Mouse (Mus musculus) cerebellum, adult (tissue): ENCODE measurements around the gene Pip5k1b.

Experiments
- ATAC-seq: cut with Nextera tagmentation; 2 replicates; pipeline ENCODE4 v1.9.2; 2017; ENCODE audit warnings: mild to moderate bottlenecking, moderate library complexity, mixed read lengths; ENCODE audit not compliant: insufficient number of reproducible peaks, low FRiP score, low TSS enrichment

Pip5k1b gene

DNA sequence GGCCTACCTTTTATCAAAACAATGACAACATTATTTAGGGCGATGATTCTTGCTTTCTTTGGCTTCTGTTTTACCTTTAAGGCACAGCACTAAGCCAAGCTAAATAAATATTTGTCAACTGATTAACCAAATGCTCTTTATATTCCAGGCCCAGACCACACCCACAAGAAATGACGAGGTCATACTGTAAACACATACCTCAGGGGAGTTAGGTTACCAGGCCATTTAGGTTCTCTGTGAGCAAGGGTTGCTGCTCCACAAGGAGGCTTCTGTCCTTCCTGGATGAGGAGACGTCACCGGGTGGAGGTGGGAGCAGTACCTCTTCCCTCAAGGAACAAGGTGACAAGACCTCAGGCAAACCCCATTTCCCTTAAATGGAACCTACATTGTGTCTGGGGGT is 128.4 kb downstream of the Pip5k1b start:
- ATAC-seq = no peak

DNA sequence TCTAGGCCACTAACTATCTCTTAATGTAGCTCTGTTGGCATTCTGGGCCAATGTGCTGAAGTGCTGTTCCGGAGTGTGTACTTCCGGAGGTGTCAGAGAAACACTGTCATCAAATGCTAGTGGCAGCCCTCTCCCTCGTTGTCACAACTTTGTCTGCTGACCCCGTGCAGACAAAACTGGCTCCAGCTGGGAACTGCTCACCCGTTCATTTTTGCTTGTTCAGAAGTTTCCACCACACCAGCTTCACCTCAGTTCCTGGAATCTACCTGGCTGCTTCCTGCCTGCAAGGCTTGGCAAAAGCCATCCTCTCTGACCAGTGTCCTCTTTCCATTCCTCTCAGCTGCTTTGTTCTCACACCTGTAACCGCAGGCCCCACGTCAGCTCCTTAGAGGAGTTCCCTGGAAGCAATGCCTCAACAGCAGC is 128.9 kb downstream of the Pip5k1b start:
- ATAC-seq = no peak

DNA sequence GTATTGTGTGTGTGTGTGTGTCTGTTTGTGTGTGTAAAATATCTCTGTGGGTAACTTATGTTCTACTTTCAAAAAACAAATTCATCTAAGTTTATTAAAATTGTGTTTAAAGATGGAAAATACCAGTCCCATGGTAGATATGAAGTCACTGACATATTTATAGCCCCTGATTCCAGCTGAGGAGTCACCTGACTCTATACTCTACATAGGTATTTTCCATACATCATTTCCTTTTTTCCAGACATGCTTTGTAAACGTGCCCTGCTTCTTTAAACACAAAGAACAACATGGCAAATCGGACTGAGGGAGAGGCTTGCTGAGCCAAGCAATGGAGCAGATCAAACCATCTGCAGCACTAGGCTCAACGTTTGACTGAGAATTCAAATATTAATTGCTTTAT is 137.6 kb downstream of the Pip5k1b start:
- no peak for ATAC-seq

DNA sequence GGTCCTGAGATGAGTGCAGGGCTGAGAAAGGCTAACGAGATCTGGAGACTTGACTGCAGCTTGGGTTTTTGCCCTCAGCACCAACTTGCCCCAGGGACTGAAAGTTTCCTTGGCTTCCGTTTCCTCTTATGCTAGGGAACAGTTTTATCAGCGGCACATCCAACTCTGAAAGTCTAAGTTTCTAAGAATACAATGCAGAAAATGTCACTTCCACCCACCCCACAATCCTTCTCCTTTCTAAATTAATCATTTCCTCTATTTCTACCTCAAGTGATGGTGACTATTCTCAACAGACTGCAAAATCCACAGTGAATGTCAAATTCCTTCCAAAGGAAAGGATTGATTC is 138.0 kb downstream of the Pip5k1b start:
- ATAC-seq = no peak

DNA sequence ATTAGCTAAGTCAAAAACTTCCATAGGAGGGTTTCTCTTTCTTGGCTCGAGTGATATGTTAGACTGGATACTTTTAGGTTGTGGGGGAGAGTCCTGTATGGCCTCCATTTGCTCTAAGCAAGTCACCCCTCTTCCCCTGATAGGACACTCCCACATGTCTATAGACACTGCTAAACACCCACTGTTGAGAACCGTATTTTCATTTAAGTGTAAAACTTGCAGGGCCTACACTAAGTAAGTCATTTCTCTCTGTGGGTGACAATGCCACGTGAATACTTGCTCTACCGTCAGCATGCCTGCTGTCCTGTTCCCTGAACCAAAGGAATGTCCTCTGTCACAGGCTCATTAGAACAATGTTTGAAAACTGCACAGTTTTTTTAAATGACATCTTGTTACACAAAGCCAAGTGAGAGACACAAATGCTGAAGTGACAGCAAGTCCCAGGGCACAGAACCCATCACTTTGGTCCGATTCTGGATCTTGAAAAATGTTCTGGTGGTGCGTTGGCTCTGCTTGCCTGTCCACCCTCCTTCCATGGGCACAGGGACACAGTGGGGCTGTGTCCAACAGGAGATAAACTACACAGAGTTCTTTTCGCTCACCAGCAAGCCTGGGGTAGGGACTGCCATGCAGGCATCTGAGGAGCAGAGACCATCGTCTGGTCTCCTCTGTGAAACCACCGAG is 138.6 kb downstream of the Pip5k1b start:
- ATAC-seq = no peak

GRCm38 (mm10) chr19:24415778-24416621 is 139.7 kb downstream of the Pip5k1b start:
- no peak for ATAC-seq

- no peak for ATAC-seq
Observed at GRCm38 (mm10) chr19:24408863-24409564, 146.7 kb downstream of the Pip5k1b start.

- ATAC-seq = no peak
Observed at GRCm38 (mm10) chr19:24404716-24405115, 151.0 kb downstream of the Pip5k1b start.

GRCm38 (mm10) chr19:24403245-24403644 is 152.4 kb downstream of the Pip5k1b start:
- ATAC-seq = peak; percentile 67; the same call in 1 of the 2 replicates

DNA sequence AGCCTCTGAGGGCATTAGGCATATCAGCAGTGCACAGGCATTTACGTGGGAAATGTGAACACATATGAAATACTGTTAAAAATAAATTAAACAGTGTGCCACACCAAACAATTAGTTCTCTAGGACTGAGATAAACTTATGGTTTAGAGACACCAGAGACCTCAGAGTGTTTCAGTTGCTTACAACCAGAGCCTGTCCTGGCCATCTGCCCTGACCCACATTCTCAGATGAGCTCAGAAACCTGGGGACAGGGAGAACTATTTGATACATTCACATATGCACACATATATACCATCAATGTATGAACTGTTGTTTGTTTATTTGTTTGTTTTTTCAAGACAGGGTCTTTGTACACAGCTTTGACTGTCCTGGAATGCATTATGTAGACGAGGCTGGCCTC is 161.8 kb downstream of the Pip5k1b start:
- ATAC-seq = peak; percentile 64; the same call in 1 of the 2 replicates

DNA sequence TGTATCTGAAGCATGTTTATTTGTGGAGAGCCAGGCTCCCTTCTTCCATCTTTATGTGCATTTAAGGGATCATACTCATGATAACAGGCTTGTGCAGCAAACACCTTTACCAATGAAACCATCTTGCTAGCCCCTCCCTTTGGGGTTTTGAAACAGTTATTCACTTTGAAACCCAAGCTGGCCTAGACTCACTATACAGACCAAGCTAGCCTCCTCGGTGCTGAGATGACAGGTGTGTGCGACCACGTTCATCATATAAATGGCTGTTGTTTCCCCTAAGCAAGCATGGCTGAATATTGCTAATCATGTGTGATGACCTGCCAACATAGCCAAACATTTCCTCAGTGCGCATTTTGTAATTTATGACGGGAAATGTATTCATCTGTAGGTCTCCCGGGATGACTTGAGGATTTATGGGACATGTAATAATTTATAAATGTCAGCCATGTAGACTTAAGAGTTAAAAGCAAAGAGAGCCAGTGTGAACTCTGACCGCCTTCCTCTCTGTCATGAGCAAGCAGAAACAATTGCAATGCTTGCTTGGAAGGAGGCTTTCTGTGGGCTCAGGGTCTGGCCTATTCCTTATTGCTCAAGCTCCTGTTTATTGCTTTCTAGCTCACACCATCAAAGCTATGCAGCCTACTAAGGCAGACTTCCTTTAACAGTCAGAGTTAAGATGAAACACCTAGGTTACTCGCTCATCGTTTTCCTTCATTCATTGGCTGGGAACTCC is 164.0 kb downstream of the Pip5k1b start:
- no peak for ATAC-seq

DNA sequence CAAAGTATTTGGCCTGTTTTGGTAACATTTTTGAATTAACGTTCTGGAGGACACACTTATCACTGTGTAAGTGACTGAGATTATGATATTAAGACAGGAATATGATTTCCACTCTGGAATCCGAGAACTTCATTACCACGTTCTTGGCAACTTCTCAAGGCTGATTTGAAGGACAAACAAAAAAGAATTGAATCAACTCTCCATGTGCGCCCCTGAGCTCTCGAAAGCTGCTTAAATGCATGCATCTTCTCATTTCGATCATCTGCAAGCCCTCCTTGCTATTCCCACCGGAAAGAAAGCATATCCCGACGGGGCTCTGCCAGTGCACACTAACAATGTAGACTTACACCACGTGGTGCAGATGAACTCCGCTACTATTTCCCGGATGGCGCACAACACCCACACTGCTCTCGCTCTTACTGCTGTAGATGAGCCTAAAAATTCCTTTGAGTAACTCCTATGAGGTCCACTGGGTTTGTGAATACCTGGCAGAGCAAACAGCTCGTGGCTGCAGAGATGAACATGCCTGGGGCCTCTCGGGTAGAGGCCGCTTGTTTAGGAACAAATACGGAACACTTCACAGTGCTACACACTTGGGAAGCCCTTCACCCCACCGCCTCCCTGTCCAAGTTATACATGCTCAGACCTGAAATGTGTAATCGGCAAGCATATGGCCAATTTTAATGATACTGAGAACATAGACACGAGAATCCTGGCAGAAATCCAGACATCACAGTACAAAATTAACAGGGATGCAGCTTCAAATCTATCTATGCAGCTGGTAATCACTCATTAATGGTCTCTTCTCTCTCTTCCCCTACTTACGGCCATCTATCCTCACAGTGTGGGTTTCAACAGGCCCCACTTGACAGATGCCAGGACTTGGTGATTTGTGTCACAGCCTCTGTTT is 168.5 kb downstream of the Pip5k1b start:
- no peak for ATAC-seq

DNA sequence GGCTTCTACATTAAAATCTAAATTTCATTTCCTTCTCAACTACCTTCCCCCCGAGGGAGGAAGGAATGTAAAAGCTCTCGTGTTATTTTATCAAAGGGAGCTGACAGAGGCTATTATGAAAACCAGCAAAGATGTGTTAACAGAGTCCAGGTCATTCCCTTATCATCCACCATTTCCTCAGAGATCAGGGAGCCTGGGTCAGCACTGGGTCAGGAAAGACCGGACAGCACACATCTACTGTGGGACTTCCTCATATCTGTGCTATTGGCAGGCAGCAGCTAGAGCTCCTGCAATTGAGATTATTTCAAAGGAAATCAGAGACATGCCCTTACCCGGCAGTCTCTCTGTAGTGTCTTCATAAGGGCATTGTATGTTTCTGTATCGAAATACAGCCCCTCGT is 177.2 kb downstream of the Pip5k1b start:
- ATAC-seq = no peak

GRCm38 (mm10) chr19:24371763-24372640 is 183.7 kb downstream of the Pip5k1b start:
- ATAC-seq = no peak

DNA sequence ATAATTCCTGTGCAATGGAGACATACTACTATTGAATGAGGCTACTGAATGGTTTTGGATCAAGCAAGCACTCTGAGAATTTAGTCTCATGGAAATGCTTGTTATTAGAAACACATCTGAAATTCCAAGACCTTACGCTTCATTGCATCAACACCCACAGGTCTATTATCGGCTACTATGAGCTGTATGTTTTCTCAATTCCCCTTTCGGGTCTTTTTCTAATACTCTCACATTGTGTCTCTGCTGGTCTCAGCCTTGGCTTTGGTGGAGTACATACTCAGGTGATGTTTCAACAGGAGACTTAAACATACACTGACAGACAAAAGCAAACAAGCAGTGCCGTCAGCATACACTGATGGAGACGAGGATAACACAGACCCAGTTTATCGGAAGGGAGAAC is 187.3 kb downstream of the Pip5k1b start:
- ATAC-seq = no peak

GRCm38 (mm10) chr19:24367722-24368121 is 187.9 kb downstream of the Pip5k1b start:
- no peak for ATAC-seq

GRCm38 (mm10) chr19:24366747-24367146 is 188.9 kb downstream of the Pip5k1b start:
- ATAC-seq = no peak

GRCm38 (mm10) chr19:24362626-24363321 is 192.9 kb downstream of the Pip5k1b start:
- ATAC-seq = no peak
